Mouse (Mus musculus) 416B (cell line): ENCODE data around the gene Lmf2.

Experiments used
- DNase-seq: peaks from one replicate; pipeline ENCODE4 v3.0.0; 2011; ENCODE audit warnings: low read depth

Gene Lmf2

GRCm38 (mm10) chr15:89355241-89356187, at the start of gene Lmf2, which contains the start of gene Ncaph2:
Lmf2 (minus strand) TSS chr15:89355659.
Ncaph2 (plus strand) TSS chr15:89355719.
- DNase-seq: peak; percentile 98

GRCm38 (mm10) chr15:89404831-89405623, 49.6 kb upstream of the Lmf2 start:
- DNase-seq: no peak

- DNase-seq: peak; percentile 7
These were observed 47.0 kb upstream of the Lmf2 start for GRCm38 (mm10) chr15:89402471-89402870.

GRCm38 (mm10) chr15:89399716-89400115, 44.3 kb upstream of the Lmf2 start:
- no peak for DNase-seq

GRCm38 (mm10) chr15:89398146-89398545, 42.7 kb upstream of the Lmf2 start:
- no peak for DNase-seq

GRCm38 (mm10) chr15:89396883-89397282, 41.4 kb upstream of the Lmf2 start:
- no peak for DNase-seq

- no peak for DNase-seq
These were observed 34.6 kb upstream of the Lmf2 start for GRCm38 (mm10) chr15:89390081-89390480.

GRCm38 (mm10) chr15:89387127-89387526, 31.7 kb upstream of the Lmf2 start:
- no peak for DNase-seq

- no peak for DNase-seq
These were observed 29.2 kb upstream of the Lmf2 start, which contains the start of gene Klhdc7b for GRCm38 (mm10) chr15:89384617-89385016. Klhdc7b (plus strand) TSS chr15:89384917.

- no peak for DNase-seq
These were observed 24.0 kb upstream of the Lmf2 start for GRCm38 (mm10) chr15:89379429-89379828.

GRCm38 (mm10) chr15:89378831-89379401, 23.5 kb upstream of the Lmf2 start, which contains the start of gene Odf3b:
Odf3b (minus strand) TSS chr15:89379282.
- DNase-seq: no peak

GRCm38 (mm10) chr15:89377938-89378828, 22.7 kb upstream of the Lmf2 start:
- DNase-seq: no peak

GRCm38 (mm10) chr15:89377362-89377761, 21.9 kb upstream of the Lmf2 start:
- DNase-seq: no peak

GRCm38 (mm10) chr15:89376957-89377356, 21.5 kb upstream of the Lmf2 start, which contains the start of gene Tymp:
Tymp (minus strand) TSS chr15:89377039.
- no peak for DNase-seq

- no peak for DNase-seq
These were observed 20.6 kb upstream of the Lmf2 start for GRCm38 (mm10) chr15:89376040-89376439.

- DNase-seq: no peak
These were observed 19.5 kb upstream of the Lmf2 start for GRCm38 (mm10) chr15:89374801-89375534.

- DNase-seq: no peak
These were observed 18.9 kb upstream of the Lmf2 start for GRCm38 (mm10) chr15:89374340-89374739.

GRCm38 (mm10) chr15:89373762-89374248, 18.3 kb upstream of the Lmf2 start, which contains the start of gene Sco2:
Sco2 (minus strand) TSS chr15:89373846.
- peak; percentile 94 for DNase-seq

GRCm38 (mm10) chr15:89373027-89373761, 17.7 kb upstream of the Lmf2 start:
- peak; percentile 94 for DNase-seq
